Mouse (Mus musculus): ENCODE results near the gene H2afx. TPM values are rescaled to one million over a fixed set of nuclear protein-coding genes. Genes with fewer than 3 reads are reported as not detected.
"Not testable (repeated sequence)": the region's sequence is repeated elsewhere in the genome, so short reads cannot be mapped to it uniquely, and the experiment has no call there.

H2afx gene
- polyA plus RNA-seq, 1 experiment = 123 TPM

DNA sequence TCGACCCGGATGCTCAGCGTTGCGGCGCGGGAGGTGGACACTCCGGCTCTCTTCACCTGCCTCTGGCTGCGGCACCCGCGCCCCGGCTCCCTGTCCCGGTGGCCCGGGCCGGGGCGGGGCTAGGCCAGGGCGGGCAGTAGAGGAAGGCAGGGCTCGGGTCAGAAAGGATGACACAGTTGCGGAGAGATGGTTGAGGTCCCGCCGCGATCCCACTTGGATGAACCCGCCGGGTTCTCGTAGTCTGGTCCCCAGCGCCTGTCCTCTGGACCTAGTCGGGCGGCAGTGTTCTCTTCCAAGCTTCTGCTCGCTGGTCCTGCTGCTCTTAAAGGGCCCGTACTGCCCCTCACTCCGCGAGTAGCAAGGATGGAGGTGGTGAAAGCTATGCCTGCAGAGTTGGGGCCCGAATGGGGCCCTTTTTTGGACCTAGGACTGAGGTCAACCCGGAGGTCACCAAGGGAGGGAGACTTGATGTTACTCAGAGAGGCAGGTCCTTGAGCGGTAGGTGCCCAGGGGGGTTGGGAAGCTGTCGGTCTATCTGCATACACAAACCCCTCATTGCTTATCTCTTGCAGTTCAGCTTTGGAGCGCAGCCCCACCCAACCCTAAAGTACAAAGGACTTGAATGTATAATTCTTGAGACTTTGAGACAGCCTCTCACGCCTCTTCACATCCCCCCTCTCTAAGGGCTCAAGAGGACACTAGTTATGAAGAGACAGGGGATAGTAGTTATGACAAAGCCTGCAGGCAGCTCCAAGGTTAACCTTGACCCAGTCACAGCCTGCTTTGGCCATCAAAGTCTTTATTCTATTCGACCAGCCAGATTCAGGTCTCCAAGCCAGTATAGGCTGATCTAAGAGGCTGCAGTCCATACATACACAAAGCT lies 46.2 kb upstream of the H2afx start, which contains the start of gene Abcg4:
TSS of gene Abcg4 (minus strand) at position 540 of the 883 bp plus-strand sequence.
- Histone ChIP-seq H3K36me3 (ENCODE audit: control insufficient read depth, insufficient read depth) (peaks cover 31% of the 10 kb centered on the region), H3K4me3 (no peak within 1 kb of the TSS), H3K79me2 (ENCODE audit: control insufficient read depth, insufficient read depth) (no peaks in the 10 kb centered on the region), H3K27me3 (ENCODE audit: control insufficient read depth, insufficient read depth, insufficient read length) (no peaks in the 10 kb centered on the region), H3K4me2 (ENCODE audit: low read depth) (no peak within 1 kb of the TSS), H3ac (ENCODE audit: control insufficient read depth, insufficient read length) (no peak within 1 kb of the TSS)
- TF ChIP-seq SRF (IDR thresholded peaks at IDR 0.05; ENCODE audit: control insufficient read depth, insufficient read length, low read depth) (no peak), CEBPB (IDR thresholded peaks at IDR 0.05; ENCODE audit: insufficient read depth, poor library complexity, severe bottlenecking) (no peak), POLR2AphosphoS2 (IDR thresholded peaks at IDR 0.05; ENCODE audit: insufficient read length, low read depth) (no peak), E2F4 (IDR thresholded peaks at IDR 0.05; ENCODE audit: insufficient read depth) (no peak), REST (IDR thresholded peaks at IDR 0.05; ENCODE audit: insufficient read depth, insufficient read length) (no peak), TCF12 (IDR thresholded peaks at IDR 0.05; ENCODE audit: insufficient read depth, poor library complexity, severe bottlenecking) (no peak), MAX (IDR thresholded peaks at IDR 0.05; ENCODE audit: low read depth) (no peak), MYOG (IDR thresholded peaks at IDR 0.05; ENCODE audit: control insufficient read depth in 1 of 3, insufficient read depth in 1 of 3, insufficient read length in 2 of 3, low read depth in 2 of 3) (no peak), POLR2A (IDR thresholded peaks at IDR 0.05; ENCODE audit: insufficient read length, low read depth) (no peak), USF1 (IDR thresholded peaks at IDR 0.05; ENCODE audit: low read depth) (no peak), TCF3 (IDR thresholded peaks at IDR 0.05; ENCODE audit: insufficient read length, low read depth) (no peak), MYOD1 (IDR thresholded peaks at IDR 0.05; ENCODE audit: control insufficient read depth in 1 of 3, insufficient read length in 2 of 3, low read depth in 2 of 3) (no peak)

DNA sequence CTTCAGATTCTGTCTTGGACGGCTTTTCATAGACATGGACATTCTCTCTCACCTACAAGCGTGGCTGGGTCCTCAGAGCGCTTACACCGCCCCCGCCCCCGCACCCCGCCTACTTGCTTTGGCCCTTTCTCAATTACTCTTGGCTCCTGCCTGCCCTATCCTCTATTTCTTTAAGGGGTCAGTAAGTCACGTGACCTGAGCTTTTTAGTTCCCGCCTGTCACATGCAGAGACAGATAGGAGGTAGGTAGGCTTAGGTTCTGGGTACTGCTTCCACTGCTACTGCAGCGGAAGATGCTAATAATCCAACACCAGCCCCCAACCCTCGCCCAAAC lies 45.6 kb upstream of the H2afx start:
- Histone ChIP-seq H3K4me2 (ENCODE audit: low read depth) (no peak overlapping the region), H3K4me3 (no peak overlapping the region), H3K36me3 (ENCODE audit: control insufficient read depth, insufficient read depth) (peaks cover 37% of the 10 kb centered on the region), H3ac (ENCODE audit: control insufficient read depth, insufficient read length) (no peak overlapping the region), H3K27me3 (ENCODE audit: control insufficient read depth, insufficient read depth, insufficient read length) (no peaks in the 10 kb centered on the region), H3K79me2 (ENCODE audit: control insufficient read depth, insufficient read depth) (no peaks in the 10 kb centered on the region)
- TF ChIP-seq USF1 (IDR thresholded peaks at IDR 0.05; ENCODE audit: low read depth) = no peak
- TF ChIP-seq MYOG (IDR thresholded peaks at IDR 0.05; ENCODE audit: control insufficient read depth in 1 of 3, insufficient read depth in 1 of 3, insufficient read length in 2 of 3, low read depth in 2 of 3) = no peak
- no peak for TF ChIP-seq POLR2A (IDR thresholded peaks at IDR 0.05; ENCODE audit: insufficient read length, low read depth)
- TF ChIP-seq CEBPB (IDR thresholded peaks at IDR 0.05; ENCODE audit: insufficient read depth, poor library complexity, severe bottlenecking) = no peak
- TF ChIP-seq TCF12 (IDR thresholded peaks at IDR 0.05; ENCODE audit: insufficient read depth, poor library complexity, severe bottlenecking) = no peak
- TF ChIP-seq REST (IDR thresholded peaks at IDR 0.05; ENCODE audit: insufficient read depth, insufficient read length) = no peak
- no peak for TF ChIP-seq E2F4 (IDR thresholded peaks at IDR 0.05; ENCODE audit: insufficient read depth)
- TF ChIP-seq SRF (IDR thresholded peaks at IDR 0.05; ENCODE audit: control insufficient read depth, insufficient read length, low read depth) = no peak
- TF ChIP-seq POLR2AphosphoS2 (IDR thresholded peaks at IDR 0.05; ENCODE audit: insufficient read length, low read depth) = no peak
- no peak for TF ChIP-seq TCF3 (IDR thresholded peaks at IDR 0.05; ENCODE audit: insufficient read length, low read depth)
- TF ChIP-seq MYOD1 (IDR thresholded peaks at IDR 0.05; ENCODE audit: control insufficient read depth in 1 of 3, insufficient read length in 2 of 3, low read depth in 2 of 3) = no peak
- no peak for TF ChIP-seq MAX (IDR thresholded peaks at IDR 0.05; ENCODE audit: low read depth)

DNA sequence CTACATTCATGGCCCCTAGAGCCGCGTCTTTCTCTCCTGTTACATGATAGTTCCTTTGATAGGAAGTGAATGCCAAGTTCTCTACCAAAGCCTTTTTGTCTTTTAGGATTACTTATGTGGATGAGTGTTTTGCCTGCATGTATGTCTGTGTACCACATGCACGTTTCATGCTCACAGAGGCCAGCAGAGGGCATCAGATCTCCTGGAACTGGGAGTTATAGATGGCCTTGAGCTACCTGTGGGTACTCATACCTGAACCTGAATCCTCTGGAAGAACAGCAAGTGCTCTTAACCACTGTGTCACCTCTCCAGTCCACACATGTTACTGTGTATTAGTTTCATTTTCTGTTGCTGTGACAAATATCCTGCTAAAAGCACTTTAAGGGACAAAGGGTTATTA lies 42.0 kb upstream of the H2afx start:
- H3K36me3 ChIP-seq (ENCODE audit: control insufficient read depth, insufficient read depth) = peaks cover 58% of the 10 kb centered on the region
- H3K4me2 ChIP-seq (ENCODE audit: low read depth) = no peak overlapping the region
- no peaks in the 10 kb centered on the region for H3K27me3 ChIP-seq (ENCODE audit: control insufficient read depth, insufficient read depth, insufficient read length)
- no peaks in the 10 kb centered on the region for H3K79me2 ChIP-seq (ENCODE audit: control insufficient read depth, insufficient read depth)
- TF ChIP-seq TCF12 (IDR thresholded peaks at IDR 0.05; ENCODE audit: insufficient read depth, poor library complexity, severe bottlenecking) = no peak
- no peak for TF ChIP-seq REST (IDR thresholded peaks at IDR 0.05; ENCODE audit: insufficient read depth, insufficient read length)
- no peak for TF ChIP-seq TCF3 (IDR thresholded peaks at IDR 0.05; ENCODE audit: insufficient read length, low read depth)
- TF ChIP-seq CEBPB (IDR thresholded peaks at IDR 0.05; ENCODE audit: insufficient read depth, poor library complexity, severe bottlenecking) = no peak
- TF ChIP-seq MYOD1 (IDR thresholded peaks at IDR 0.05; ENCODE audit: control insufficient read depth in 1 of 3, insufficient read length in 2 of 3, low read depth in 2 of 3) = no peak
- no peak for TF ChIP-seq POLR2AphosphoS2 (IDR thresholded peaks at IDR 0.05; ENCODE audit: insufficient read length, low read depth)
- H3ac ChIP-seq (ENCODE audit: control insufficient read depth, insufficient read length) = no peak overlapping the region
- H3K4me3 ChIP-seq = no peak overlapping the region

DNA sequence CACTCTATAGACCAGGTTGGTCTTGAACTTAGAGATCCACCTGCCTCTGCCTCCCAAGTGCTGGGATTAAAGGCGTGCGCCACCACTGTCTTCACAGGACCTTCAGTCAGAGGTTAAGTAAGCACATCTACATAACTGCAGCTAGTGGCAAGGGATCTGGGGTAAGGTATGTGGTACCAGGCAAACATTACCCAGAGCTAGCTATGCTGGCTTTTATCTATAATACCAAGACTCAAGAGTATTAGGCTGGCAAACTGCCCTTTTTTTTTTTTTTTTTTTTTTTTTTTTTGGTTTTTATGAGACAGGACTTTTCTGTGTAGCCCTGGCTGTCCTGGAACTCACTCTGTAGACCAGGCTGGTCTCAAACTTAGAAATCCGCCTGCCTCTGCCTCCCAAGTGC lies 34.5 kb upstream of the H2afx start:
- H3ac ChIP-seq (ENCODE audit: control insufficient read depth, insufficient read length); H3K4me3 ChIP-seq; H3K4me2 ChIP-seq (ENCODE audit: low read depth); H3K27me3 ChIP-seq (ENCODE audit: control insufficient read depth, insufficient read depth, insufficient read length): not testable (repeated sequence)
- H3K79me2 ChIP-seq (ENCODE audit: control insufficient read depth, insufficient read depth) = peaks cover 18% of the 10 kb centered on the region
- peaks cover 49% of the 10 kb centered on the region for H3K36me3 ChIP-seq (ENCODE audit: control insufficient read depth, insufficient read depth)

DNA sequence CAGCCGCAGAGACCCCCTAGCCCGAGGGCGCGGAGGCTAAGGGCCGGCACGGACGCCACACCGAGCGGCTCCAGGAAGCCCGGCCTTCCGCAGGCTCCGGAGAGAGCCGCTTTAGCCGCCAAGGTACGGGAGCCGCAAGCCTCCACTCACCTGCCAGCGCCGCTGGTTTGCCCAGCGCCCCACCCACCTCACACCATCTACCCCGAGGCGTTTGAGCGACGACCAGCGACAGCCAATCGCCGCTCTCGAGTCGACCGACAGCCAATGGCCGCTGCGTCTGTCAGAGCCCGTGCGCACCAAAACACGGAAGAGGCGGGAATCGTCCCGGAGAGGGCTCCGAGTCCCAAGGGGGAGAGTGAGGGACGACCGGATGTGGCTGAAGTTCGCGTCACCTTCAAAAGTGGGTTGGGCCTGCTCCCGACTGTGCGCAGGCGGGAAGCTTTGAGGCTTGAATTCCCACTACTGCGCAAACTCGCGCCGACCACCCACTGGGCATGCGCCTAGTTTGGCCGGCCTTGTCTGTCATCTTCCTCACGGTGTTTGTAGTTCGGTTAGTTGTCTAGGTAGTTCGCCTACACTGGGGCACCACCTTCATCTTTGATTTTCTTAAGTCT lies 28.9 kb upstream of the H2afx start, which contains the start of gene Hinfp:
TSS of gene Hinfp (minus strand) at position 206 of the 614 bp plus-strand sequence.
- peak within 1 kb of the TSS; percentile 86 for H3K4me2 ChIP-seq (ENCODE audit: low read depth)
- peak within 1 kb of the TSS; percentile 38 for H3ac ChIP-seq (ENCODE audit: control insufficient read depth, insufficient read length)
- TF ChIP-seq CEBPB (IDR thresholded peaks at IDR 0.05; ENCODE audit: insufficient read depth, poor library complexity, severe bottlenecking) (no peak), MYOD1 (IDR thresholded peaks at IDR 0.05; ENCODE audit: control insufficient read depth in 1 of 3, insufficient read length in 2 of 3, low read depth in 2 of 3) (no peak), E2F4 (IDR thresholded peaks at IDR 0.05; ENCODE audit: insufficient read depth) (peak; percentile 92), MYOG (IDR thresholded peaks at IDR 0.05; ENCODE audit: control insufficient read depth in 1 of 3, insufficient read depth in 1 of 3, insufficient read length in 2 of 3, low read depth in 2 of 3) (peak in 1 of 3 experiments; percentile 1), POLR2AphosphoS2 (IDR thresholded peaks at IDR 0.05; ENCODE audit: insufficient read length, low read depth) (peak; percentile 94), TCF12 (IDR thresholded peaks at IDR 0.05; ENCODE audit: insufficient read depth, poor library complexity, severe bottlenecking) (no peak), MAX (IDR thresholded peaks at IDR 0.05; ENCODE audit: low read depth) (no peak), POLR2A (IDR thresholded peaks at IDR 0.05; ENCODE audit: insufficient read length, low read depth) (peak; percentile 75), TCF3 (IDR thresholded peaks at IDR 0.05; ENCODE audit: insufficient read length, low read depth) (no peak), SRF (IDR thresholded peaks at IDR 0.05; ENCODE audit: control insufficient read depth, insufficient read length, low read depth) (peak; percentile 63), REST (IDR thresholded peaks at IDR 0.05; ENCODE audit: insufficient read depth, insufficient read length) (no peak)
- H3K4me3 ChIP-seq = peak within 1 kb of the TSS; percentile 65
- no peaks in the 10 kb centered on the region for H3K27me3 ChIP-seq (ENCODE audit: control insufficient read depth, insufficient read depth, insufficient read length)
- H3K79me2 ChIP-seq (ENCODE audit: control insufficient read depth, insufficient read depth) = peaks cover 21% of the 10 kb centered on the region
- H3K36me3 ChIP-seq (ENCODE audit: control insufficient read depth, insufficient read depth) = peaks cover 12% of the 10 kb centered on the region
